Mouse (Mus musculus): ENCODE data around the gene Gm1110.
"Not testable (repeated sequence)": the region's sequence is repeated elsewhere in the genome, so short reads cannot be mapped to it uniquely, and the experiment has no call there.

DNA sequence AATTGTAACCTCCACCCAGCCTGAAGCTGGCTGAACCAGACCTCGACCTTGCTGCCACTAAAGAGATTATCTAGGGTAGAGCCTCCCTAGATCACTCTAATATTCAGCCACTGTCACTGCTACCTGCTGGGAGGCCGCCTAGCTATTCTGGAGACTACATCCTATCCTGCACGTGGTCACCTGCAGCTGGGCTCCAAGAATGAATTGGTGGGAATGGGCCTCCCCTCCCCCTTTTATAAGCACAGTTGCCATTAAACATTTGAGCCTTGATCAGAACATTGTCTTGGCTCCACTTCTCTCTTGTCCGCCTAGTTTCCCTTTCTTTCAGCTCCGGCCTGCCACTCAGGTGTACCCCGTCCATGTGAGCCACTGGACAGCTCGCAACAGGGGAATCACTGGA is 53.1 kb downstream of the Gm1110 start:
- TF ChIP-seq FLI1 (IDR thresholded peaks at IDR 0.05; ENCODE audit: low read length); GATA1 (IDR thresholded peaks at IDR 0.05; ENCODE audit: borderline replicate concordance, low read length): not testable (repeated sequence)
